Mouse (Mus musculus): ENCODE data around the gene Stn1.

GRCm38 (mm10) chr19:47510135-47510472, 27.2 kb downstream of the Stn1 start:
- TF ChIP-seq POLR2A (IDR thresholded peaks at IDR 0.05; ENCODE audit: low read depth, low read length) (no peak), CTCF (IDR thresholded peaks at IDR 0.05; ENCODE audit: borderline replicate concordance, insufficient read depth, low read length) (no peak)

All from embryonic fibroblast, embryonic 13.5 days (primary cell).